ENCODE assay signal across 10 mouse cellular contexts in the genomic region with DNA sequence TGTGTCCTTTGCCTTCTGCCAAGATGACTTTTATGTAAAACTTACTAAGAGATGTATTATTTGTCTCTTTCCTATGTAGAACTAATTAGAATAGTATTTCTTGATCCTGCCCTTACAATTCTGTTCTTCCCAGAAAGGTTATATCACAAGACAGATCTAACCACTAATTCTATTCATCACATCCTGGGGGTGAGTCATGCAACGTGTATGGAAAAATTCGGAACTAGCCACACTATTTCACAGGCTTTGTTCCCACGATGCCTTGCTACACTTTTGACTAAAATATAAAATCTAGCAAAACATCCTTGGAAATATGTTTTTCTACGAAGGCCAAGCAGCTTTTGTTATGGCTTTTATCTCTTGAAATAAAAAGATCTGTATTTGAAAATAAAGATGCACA.
"Had no signal": no experiment of that assay in that cellular context is flagged by ENCODE, and none has a peak within 500 bp of the region (broad histone marks: within the 10 kb centered on the region; RNA-seq: fewer than 3 reads in every experiment).

No protein-coding gene starts in this region.

- H3K27me3 ChIP-seq: limb, embryonic 13.5 days; midbrain, embryonic 12.5 days had no signal

- H3K9ac ChIP-seq: limb, embryonic 13.5 days; liver, embryonic 14.5 days; midbrain, embryonic 12.5 days had no signal

- DNase-seq: kidney, adult 8-10 months; kidney, postnatal 25 days; layer of hippocampus, postnatal 36 days; left cerebral cortex, postnatal 4 days; lung, adult 18-20 months; right cerebral cortex, postnatal 25 days; thymus, postnatal 14 days had no signal

- H3K9me3 ChIP-seq: limb, embryonic 13.5 days; midbrain, embryonic 12.5 days had no signal

- H3K4me3 ChIP-seq: limb, embryonic 13.5 days; midbrain, embryonic 12.5 days had no signal

- H3K4me1 ChIP-seq: limb, embryonic 13.5 days; midbrain, embryonic 12.5 days had no signal

- H3K36me3 ChIP-seq: limb, embryonic 13.5 days; midbrain, embryonic 12.5 days had no signal

- H3K4me2 ChIP-seq: limb, embryonic 13.5 days; midbrain, embryonic 12.5 days had no signal

- H3K27ac ChIP-seq: limb, embryonic 13.5 days; liver, embryonic 14.5 days; midbrain, embryonic 12.5 days had no signal
